Mouse (Mus musculus) limb, embryonic 10.5 days (tissue): ENCODE results near the gene Id1. TPM values are rescaled to one million over a fixed set of nuclear protein-coding genes. Genes with fewer than 3 reads are reported as not detected.

Experiments used
- DNase-seq: peaks from one replicate; pipeline ENCODE4 v3.0.0-alpha.2; 2017; ENCODE audit warnings: low spot score
- H3K27ac ChIP-seq: fragments of 300-500 bp; sonication (generic); 2 replicates; pipeline ENCODE4 v1.5.1; 2016; ENCODE audit warnings: mild to moderate bottlenecking
- H3K27me3 ChIP-seq: fragments of 300-500 bp; sonication (generic); 2 replicates; pipeline ENCODE4 v1.6.1; 2016; ENCODE audit warnings: low read depth, mild to moderate bottlenecking; ENCODE audit not compliant: poor library complexity, severe bottlenecking
- H3K36me3 ChIP-seq: fragments of 300-500 bp; sonication (generic); 2 replicates; pipeline ENCODE4 v1.6.1; 2016; ENCODE audit warnings: mild to moderate bottlenecking, moderate library complexity
- H3K4me1 ChIP-seq: fragments of 300-500 bp; sonication (generic); 2 replicates; pipeline ENCODE4 v1.6.1; 2016
- H3K4me3 ChIP-seq: fragments of 300-500 bp; sonication (generic); 2 replicates; pipeline ENCODE4 v1.5.1; 2016; ENCODE audit warnings: mild to moderate bottlenecking, moderate library complexity
- H3K9me3 ChIP-seq: fragments of 300-500 bp; sonication (generic); replicated peaks from 2 replicates; pipeline ENCODE4 v1.6.1; 2016; ENCODE audit warnings: mild to moderate bottlenecking
- WGBS: fragments of 180-500 bp; shearing (Covaris S2); methylation state at CpG from one replicate; pipeline ENCODE4 v1.1.7; 2016; 5-methylcytosine and 5-hydroxymethylcytosine counted together
- polyA plus RNA-seq: library from polyadenylated mRNA; unstranded; fragments of >200 nt; fragmentation: Nextera tagmentation; extraction: Ambion mirVana; gene quantifications from 2 replicates; pipeline ENCODE4 v1.2.1, GENCODE M21; 2016

Gene Id1
- polyA plus RNA-seq: 132 and 178 TPM in 2 replicates

DNA sequence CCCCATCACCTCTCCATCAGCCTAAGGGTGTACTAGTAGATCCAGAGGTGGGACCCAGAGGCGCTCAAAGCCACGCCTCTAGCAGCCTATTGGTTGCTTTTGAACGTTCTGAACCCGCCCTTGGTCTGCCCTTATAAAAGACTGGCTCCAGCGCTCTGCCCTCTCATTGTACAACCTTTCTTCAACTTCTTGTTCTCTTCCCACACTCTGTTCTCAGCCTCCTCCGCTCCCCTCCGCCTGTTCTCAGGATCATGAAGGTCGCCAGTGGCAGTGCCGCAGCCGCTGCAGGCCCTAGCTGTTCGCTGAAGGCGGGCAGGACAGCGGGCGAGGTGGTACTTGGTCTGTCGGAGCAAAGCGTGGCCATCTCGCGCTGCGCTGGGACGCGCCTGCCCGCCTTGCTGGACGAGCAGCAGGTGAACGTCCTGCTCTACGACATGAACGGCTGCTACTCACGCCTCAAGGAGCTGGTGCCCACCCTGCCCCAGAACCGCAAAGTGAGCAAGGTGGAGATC, at the start of gene Id1:
TSS of gene Id1 (plus strand) at position 162 of the 512 bp plus-strand sequence.
- peak; percentile 93 for DNase-seq
- Histone ChIP-seq H3K36me3 (peaks cover 7% of the 10 kb centered on the region; the same call in 1 of the 2 replicates), H3K27ac (peak within 1 kb of the TSS; percentile 96), H3K4me3 (peak within 1 kb of the TSS; percentile 91), H3K27me3 (no peaks in the 10 kb centered on the region), H3K9me3 (no peaks in the 10 kb centered on the region), H3K4me1 (peaks cover 84% of the 10 kb centered on the region)
- WGBS: under 1% methylated on average over 28 of the region's 28 CpGs

DNA sequence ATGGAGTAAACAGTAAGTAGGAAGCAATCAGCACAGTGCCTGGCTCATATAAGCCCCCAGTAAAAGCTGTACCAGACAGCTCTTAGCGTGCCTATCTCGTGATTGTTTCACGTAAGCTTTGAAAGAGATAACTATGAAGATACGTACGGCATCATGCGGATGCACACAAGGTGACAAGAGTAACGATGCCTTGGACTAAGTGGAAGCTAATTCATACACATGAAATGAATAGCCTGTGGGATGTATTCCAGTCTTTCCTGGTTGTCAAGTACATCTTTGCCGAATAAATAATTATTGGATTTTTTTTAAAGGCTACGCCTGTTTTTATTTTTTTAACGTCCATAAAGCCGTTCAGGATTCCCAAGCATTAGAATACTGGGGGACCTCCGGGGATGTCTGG, 49.7 kb upstream of the Id1 start:
- WGBS: 60% methylated on average over 12 of the region's 12 CpGs
- no peaks in the 10 kb centered on the region for H3K27me3 ChIP-seq
- peaks cover 7% of the 10 kb centered on the region; the same call in 1 of the 2 replicates for H3K4me1 ChIP-seq
- H3K27ac ChIP-seq: peak overlapping the region; percentile 47; the same call in 1 of the 2 replicates
- peak overlapping the region; percentile 53 for H3K4me3 ChIP-seq
- no peaks in the 10 kb centered on the region for H3K9me3 ChIP-seq
- no peak for DNase-seq
- H3K36me3 ChIP-seq: peaks cover 100% of the 10 kb centered on the region

DNA sequence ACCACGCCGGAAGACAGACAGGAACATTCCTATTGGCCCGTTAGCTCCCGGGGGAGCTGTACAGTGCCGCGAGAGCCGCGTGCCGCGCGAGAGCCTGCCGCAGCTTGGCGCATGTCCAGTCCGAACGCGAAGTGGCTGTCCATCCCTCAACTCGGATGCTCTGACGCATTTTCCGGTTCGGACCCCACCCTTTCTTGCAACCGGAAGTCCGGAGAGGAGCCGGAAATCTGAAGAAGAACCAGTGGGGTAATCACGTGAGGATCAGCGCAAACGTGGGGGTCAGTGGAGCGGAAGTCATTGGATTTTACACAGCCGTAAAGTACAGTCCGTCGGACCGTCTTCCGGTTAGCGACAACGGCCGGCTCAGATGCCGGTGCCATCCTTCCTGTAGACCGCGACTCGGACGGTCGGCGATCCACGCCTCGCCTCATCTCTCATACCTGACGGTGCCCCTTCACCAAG, 49.2 kb upstream of the Id1 start, which contains the start of gene Mcts2:
TSS of gene Mcts2 (plus strand) at position 230 of the 462 bp plus-strand sequence.
- peak within 1 kb of the TSS; percentile 53 for H3K4me3 ChIP-seq
- peak within 1 kb of the TSS; percentile 50; the same call in 1 of the 2 replicates for H3K27ac ChIP-seq
- no peaks in the 10 kb centered on the region for H3K27me3 ChIP-seq
- 44% methylated on average over 45 of the region's 45 CpGs for WGBS
- H3K9me3 ChIP-seq: no peaks in the 10 kb centered on the region
- peak; percentile 87 for DNase-seq
- peaks cover 7% of the 10 kb centered on the region for H3K4me1 ChIP-seq
- peaks cover 100% of the 10 kb centered on the region for H3K36me3 ChIP-seq

- peak overlapping the region; percentile 50 for H3K27ac ChIP-seq
- peaks cover 23% of the 10 kb centered on the region for H3K4me1 ChIP-seq
- no peaks in the 10 kb centered on the region for H3K9me3 ChIP-seq
- peaks cover 83% of the 10 kb centered on the region for H3K36me3 ChIP-seq
- WGBS: 82% methylated on average over 7 of the region's 7 CpGs
- no peak for DNase-seq
- no peaks in the 10 kb centered on the region for H3K27me3 ChIP-seq
- H3K4me3 ChIP-seq: no peak overlapping the region
Observed at GRCm38 (mm10) chr2:152691564-152692217, 44.4 kb upstream of the Id1 start.

- Histone ChIP-seq H3K9me3 (no peaks in the 10 kb centered on the region), H3K36me3 (peaks cover 83% of the 10 kb centered on the region), H3K4me3 (peak overlapping the region; percentile 25; the same call in 1 of the 2 replicates), H3K27me3 (no peaks in the 10 kb centered on the region), H3K27ac (peak overlapping the region; percentile 81), H3K4me1 (peaks cover 23% of the 10 kb centered on the region)
- peak; percentile 85 for DNase-seq
- 23% methylated on average over 9 of the region's 9 CpGs for WGBS
Observed at GRCm38 (mm10) chr2:152693233-152693632, 42.8 kb upstream of the Id1 start.

- no peak for DNase-seq
- Histone ChIP-seq H3K4me3 (peak overlapping the region; percentile 25; the same call in 1 of the 2 replicates), H3K36me3 (peaks cover 83% of the 10 kb centered on the region), H3K4me1 (peaks cover 23% of the 10 kb centered on the region), H3K27ac (peak overlapping the region; percentile 81), H3K9me3 (no peaks in the 10 kb centered on the region), H3K27me3 (no peaks in the 10 kb centered on the region)
- 88% methylated on average over 13 of the region's 13 CpGs for WGBS
Observed at GRCm38 (mm10) chr2:152693735-152694134, 42.3 kb upstream of the Id1 start.

DNA sequence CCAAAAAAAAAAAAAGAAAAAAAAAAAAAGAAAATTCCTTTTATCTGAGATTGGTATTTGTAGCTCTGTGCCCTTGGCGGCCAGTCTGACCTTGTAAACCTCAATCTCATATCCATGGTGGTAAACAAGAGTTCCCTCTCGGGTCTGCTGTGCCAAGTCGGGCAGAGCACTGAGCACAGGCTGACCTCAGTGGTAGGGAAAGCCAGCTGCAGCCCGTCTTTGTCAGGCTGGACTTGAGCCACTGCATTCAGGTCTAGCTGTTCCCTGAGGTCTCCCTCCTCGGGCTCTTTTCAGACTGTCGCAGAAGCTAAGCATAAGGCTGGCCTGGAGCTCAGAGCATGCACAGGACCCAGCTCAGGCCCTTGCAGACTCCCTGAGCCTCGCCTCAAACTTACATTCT, 41.3 kb upstream of the Id1 start:
- Histone ChIP-seq H3K4me3 (no peak overlapping the region), H3K9me3 (no peaks in the 10 kb centered on the region), H3K27ac (no peak overlapping the region), H3K27me3 (no peaks in the 10 kb centered on the region), H3K4me1 (peaks cover 20% of the 10 kb centered on the region), H3K36me3 (peaks cover 83% of the 10 kb centered on the region)
- DNase-seq: no peak
- 87% methylated on average over 7 of the region's 7 CpGs for WGBS

DNA sequence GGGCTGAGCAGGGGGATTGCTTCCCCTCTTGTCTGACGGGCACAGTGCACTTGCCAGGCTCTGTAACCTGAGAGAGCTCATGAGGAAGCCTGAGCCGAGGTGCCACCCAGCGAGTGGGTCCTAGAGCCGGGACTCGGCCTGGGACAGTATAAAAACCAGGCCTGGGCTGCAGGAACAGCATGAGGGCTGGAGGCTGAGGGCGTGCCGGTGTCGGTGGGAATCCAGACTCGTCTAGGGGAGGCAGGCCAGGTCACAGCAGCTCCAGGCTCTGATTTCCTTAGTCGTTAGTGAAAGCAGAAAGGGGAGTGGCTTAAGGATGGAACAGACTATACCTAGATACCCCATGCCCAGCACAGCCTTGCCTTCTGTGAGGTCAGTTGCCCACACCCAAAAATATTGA, 40.0 kb upstream of the Id1 start:
- peaks cover 83% of the 10 kb centered on the region for H3K36me3 ChIP-seq
- no peak overlapping the region for H3K4me3 ChIP-seq
- no peak for DNase-seq
- peaks cover 20% of the 10 kb centered on the region for H3K4me1 ChIP-seq
- H3K27me3 ChIP-seq: no peaks in the 10 kb centered on the region
- peak overlapping the region; percentile 84 for H3K27ac ChIP-seq
- 58% methylated on average over 10 of the region's 10 CpGs for WGBS
- no peaks in the 10 kb centered on the region for H3K9me3 ChIP-seq

GRCm38 (mm10) chr2:152696476-152697164, 39.4 kb upstream of the Id1 start:
- H3K27me3 ChIP-seq: no peaks in the 10 kb centered on the region
- peaks cover 83% of the 10 kb centered on the region for H3K36me3 ChIP-seq
- H3K27ac ChIP-seq: peak overlapping the region; percentile 84
- H3K9me3 ChIP-seq: no peaks in the 10 kb centered on the region
- peaks cover 20% of the 10 kb centered on the region for H3K4me1 ChIP-seq
- WGBS: 45% methylated on average over 20 of the region's 20 CpGs
- peak; percentile 95 for DNase-seq
- H3K4me3 ChIP-seq: no peak overlapping the region

DNA sequence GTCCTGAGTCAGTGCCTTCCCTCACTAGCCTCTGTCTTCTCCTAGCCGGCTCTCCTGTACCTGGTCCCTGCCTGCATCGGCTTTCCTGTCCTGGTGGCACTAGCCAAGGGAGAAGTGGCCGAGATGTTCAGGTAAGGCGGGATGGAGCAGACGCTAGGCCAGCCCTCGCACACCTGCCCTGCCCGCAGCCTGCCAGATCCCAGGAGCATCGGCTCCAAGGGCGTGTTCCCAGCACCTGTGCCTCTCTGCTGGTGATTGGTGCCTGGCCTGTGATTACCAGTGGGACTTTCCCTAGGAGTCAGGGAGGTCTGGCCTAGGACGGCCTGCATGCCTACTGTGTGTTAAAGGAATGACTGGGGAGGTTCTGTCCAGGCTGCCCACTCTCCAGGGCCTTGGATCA, 35.9 kb upstream of the Id1 start:
- WGBS: 93% methylated on average over 10 of the region's 10 CpGs
- Histone ChIP-seq H3K4me1 (peaks cover 32% of the 10 kb centered on the region), H3K36me3 (peaks cover 100% of the 10 kb centered on the region), H3K4me3 (no peak overlapping the region), H3K9me3 (no peaks in the 10 kb centered on the region), H3K27me3 (no peaks in the 10 kb centered on the region), H3K27ac (peak overlapping the region; percentile 38; the same call in 1 of the 2 replicates)
- DNase-seq: no peak

GRCm38 (mm10) chr2:152700725-152701124, 35.3 kb upstream of the Id1 start:
- peaks cover 35% of the 10 kb centered on the region for H3K4me1 ChIP-seq
- no peaks in the 10 kb centered on the region for H3K27me3 ChIP-seq
- no peaks in the 10 kb centered on the region for H3K9me3 ChIP-seq
- H3K4me3 ChIP-seq: no peak overlapping the region
- H3K27ac ChIP-seq: no peak overlapping the region
- H3K36me3 ChIP-seq: peaks cover 100% of the 10 kb centered on the region
- no peak for DNase-seq
- WGBS: 90% methylated on average over 8 of the region's 8 CpGs

DNA sequence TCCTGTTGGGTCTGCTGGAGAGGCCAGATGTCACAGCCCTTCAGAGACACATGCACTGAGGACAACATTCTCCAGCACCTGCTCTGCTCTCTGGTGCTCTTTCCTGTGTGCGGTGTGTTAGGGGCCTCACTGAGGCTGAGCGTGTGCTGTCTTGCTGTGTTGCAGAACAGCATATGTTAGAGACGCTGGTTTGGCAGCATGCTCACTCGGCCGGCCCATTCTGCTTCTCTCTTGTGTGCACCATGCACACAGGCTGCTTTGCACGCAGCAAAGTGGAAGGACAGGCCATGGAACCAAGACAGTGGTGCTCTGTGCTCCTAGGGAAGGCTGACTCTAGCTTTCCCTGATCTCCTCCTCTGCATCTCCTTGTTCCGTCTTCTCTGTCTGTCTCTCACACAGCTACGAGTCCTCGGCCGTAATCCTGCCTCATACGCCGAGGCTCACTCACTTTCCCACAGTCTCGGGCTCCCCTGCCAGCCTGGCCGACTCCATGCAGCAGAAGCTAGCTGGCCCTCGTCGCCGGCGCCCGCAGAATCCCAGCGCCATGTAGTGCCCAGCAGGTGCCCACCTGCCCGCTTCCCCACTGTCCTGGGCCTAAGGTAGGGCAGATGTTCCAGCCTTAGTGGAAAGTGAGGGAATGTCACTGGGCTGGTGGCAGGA, 32.3 kb upstream of the Id1 start:
- Histone ChIP-seq H3K4me1 (peaks cover 54% of the 10 kb centered on the region), H3K36me3 (peaks cover 90% of the 10 kb centered on the region), H3K27me3 (no peaks in the 10 kb centered on the region), H3K4me3 (no peak overlapping the region), H3K27ac (peak overlapping the region; percentile 94), H3K9me3 (no peaks in the 10 kb centered on the region)
- WGBS: 92% methylated on average over 21 of the region's 21 CpGs
- no peak for DNase-seq
